Mouse (Mus musculus): ENCODE results near the gene Ttc14. TPM values are rescaled to one million over a fixed set of nuclear protein-coding genes. Genes with fewer than 3 reads are reported as not detected.

Ttc14 gene
- polyA plus RNA-seq (2015; fragmentation: Nextera tagmentation; extraction: Ambion mirVana): 22.5 and 24.5 TPM in 2 replicates

- H3K36me3 ChIP-seq (ENCODE audit: control insufficient read depth, insufficient read depth): peaks cover 7% of the 10 kb centered on the region
- peak within 1 kb of the TSS; percentile 97 for H3K4me3 ChIP-seq (ENCODE audit: low read depth, low read length)
- WGBS (ENCODE audit: insufficient replicate concordance): under 1% methylated on average over 87 of the region's 90 CpGs
- H3K9ac ChIP-seq (ENCODE audit: low read depth, low read length): peak within 1 kb of the TSS; percentile 99
- no peaks in the 10 kb centered on the region for H3K9me3 ChIP-seq (replicated peaks; ENCODE audit: control insufficient read depth, low read length)
- peak; percentile 96 for ATAC-seq (ENCODE audit: low read depth)
- peak within 1 kb of the TSS; percentile 100 for H3K27ac ChIP-seq (ENCODE audit: low read length)
- H3K4me2 ChIP-seq (ENCODE audit: low read depth, low read length): peak within 1 kb of the TSS; percentile 93
- H3K27me3 ChIP-seq (ENCODE audit: control insufficient read depth, insufficient read depth, low read depth, low read length): no peaks in the 10 kb centered on the region
- peaks cover 7% of the 10 kb centered on the region; the same call in 1 of the 2 replicates for H3K4me1 ChIP-seq (ENCODE audit: control insufficient read depth, low read depth, low read length)
Observed at GRCm38 (mm10) chr3:33799617-33800512, at the start of gene Ttc14. Gene Ttc14 (plus strand): TSS chr3:33799832.

GRCm38 (mm10) chr3:33790975-33791374 lies 8.7 kb upstream of the Ttc14 start:
- no peaks in the 10 kb centered on the region for H3K27me3 ChIP-seq (ENCODE audit: control insufficient read depth, insufficient read depth, low read depth, low read length)
- H3K9me3 ChIP-seq (replicated peaks; ENCODE audit: control insufficient read depth, low read length): no peaks in the 10 kb centered on the region
- no peak for ATAC-seq (ENCODE audit: low read depth)
- H3K27ac ChIP-seq (ENCODE audit: low read length): no peak overlapping the region
- H3K4me1 ChIP-seq (ENCODE audit: control insufficient read depth, low read depth, low read length): no peaks in the 10 kb centered on the region
- H3K4me3 ChIP-seq (ENCODE audit: low read depth, low read length): no peak overlapping the region
- no peak overlapping the region for H3K4me2 ChIP-seq (ENCODE audit: low read depth, low read length)
- H3K36me3 ChIP-seq (ENCODE audit: control insufficient read depth, insufficient read depth): no peaks in the 10 kb centered on the region
- no peak overlapping the region for H3K9ac ChIP-seq (ENCODE audit: low read depth, low read length)

GRCm38 (mm10) chr3:33800513-33800820 lies 835 bp downstream of the Ttc14 start:
- Histone ChIP-seq H3K36me3 (ENCODE audit: control insufficient read depth, insufficient read depth) (peaks cover 10% of the 10 kb centered on the region), H3K4me3 (ENCODE audit: low read depth, low read length) (peak overlapping the region; percentile 97), H3K4me2 (ENCODE audit: low read depth, low read length) (peak overlapping the region; percentile 93), H3K27ac (ENCODE audit: low read length) (peak overlapping the region; percentile 100), H3K4me1 (ENCODE audit: control insufficient read depth, low read depth, low read length) (peaks cover 7% of the 10 kb centered on the region; the same call in 1 of the 2 replicates), H3K9me3 (replicated peaks; ENCODE audit: control insufficient read depth, low read length) (no peaks in the 10 kb centered on the region), H3K27me3 (ENCODE audit: control insufficient read depth, insufficient read depth, low read depth, low read length) (no peaks in the 10 kb centered on the region), H3K9ac (ENCODE audit: low read depth, low read length) (peak overlapping the region; percentile 99)
- 0% methylated on average over 16 of the region's 16 CpGs for WGBS (ENCODE audit: insufficient replicate concordance)
- ATAC-seq (ENCODE audit: low read depth): no peak

- Histone ChIP-seq H3K27me3 (ENCODE audit: control insufficient read depth, insufficient read depth, low read depth, low read length) (no peaks in the 10 kb centered on the region), H3K4me2 (ENCODE audit: low read depth, low read length) (no peak overlapping the region), H3K27ac (ENCODE audit: low read length) (no peak overlapping the region), H3K36me3 (ENCODE audit: control insufficient read depth, insufficient read depth) (peaks cover 33% of the 10 kb centered on the region), H3K4me3 (ENCODE audit: low read depth, low read length) (no peak overlapping the region), H3K9ac (ENCODE audit: low read depth, low read length) (no peak overlapping the region), H3K4me1 (ENCODE audit: control insufficient read depth, low read depth, low read length) (no peaks in the 10 kb centered on the region), H3K9me3 (replicated peaks; ENCODE audit: control insufficient read depth, low read length) (no peaks in the 10 kb centered on the region)
- 73% methylated on average over 1 of the region's 1 CpGs for WGBS (ENCODE audit: insufficient replicate concordance)
- ATAC-seq (ENCODE audit: low read depth): no peak
Observed at GRCm38 (mm10) chr3:33807151-33807550, 7.5 kb downstream of the Ttc14 start.

- Histone ChIP-seq H3K4me1 (ENCODE audit: control insufficient read depth, low read depth, low read length) (no peaks in the 10 kb centered on the region), H3K9ac (ENCODE audit: low read depth, low read length) (no peak overlapping the region), H3K9me3 (replicated peaks; ENCODE audit: control insufficient read depth, low read length) (no peaks in the 10 kb centered on the region), H3K27ac (ENCODE audit: low read length) (no peak overlapping the region), H3K4me3 (ENCODE audit: low read depth, low read length) (no peak overlapping the region), H3K4me2 (ENCODE audit: low read depth, low read length) (no peak overlapping the region), H3K27me3 (ENCODE audit: control insufficient read depth, insufficient read depth, low read depth, low read length) (no peaks in the 10 kb centered on the region), H3K36me3 (ENCODE audit: control insufficient read depth, insufficient read depth) (no peaks in the 10 kb centered on the region)
- 37% methylated on average over 9 of the region's 9 CpGs for WGBS (ENCODE audit: insufficient replicate concordance)
- ATAC-seq (ENCODE audit: low read depth): no peak
Observed at GRCm38 (mm10) chr3:33824135-33824946, 24.7 kb downstream of the Ttc14 start.

DNA sequence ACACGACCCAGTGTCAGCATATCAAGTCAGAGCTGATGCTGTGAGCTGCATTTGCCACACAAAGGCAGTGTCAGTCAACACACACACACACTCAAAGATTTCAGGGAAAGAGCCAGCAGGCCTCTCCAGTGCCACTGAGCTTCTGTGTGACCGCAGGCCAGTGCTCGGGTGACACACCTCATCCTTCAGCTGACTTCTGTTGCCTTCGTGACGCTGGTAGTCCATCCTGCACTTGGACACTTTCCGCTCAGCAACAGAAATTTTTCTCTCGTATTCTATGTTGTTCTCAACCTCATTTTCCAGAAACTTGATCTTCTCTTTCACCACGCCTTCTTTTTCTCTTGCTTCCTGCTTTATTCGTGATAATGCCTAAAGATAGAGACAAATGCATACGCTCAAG lies 32.7 kb downstream of the Ttc14 start:
- no peak overlapping the region for H3K9ac ChIP-seq (ENCODE audit: low read depth, low read length)
- H3K4me2 ChIP-seq (ENCODE audit: low read depth, low read length): no peak overlapping the region
- no peaks in the 10 kb centered on the region for H3K36me3 ChIP-seq (ENCODE audit: control insufficient read depth, insufficient read depth)
- H3K4me1 ChIP-seq (ENCODE audit: control insufficient read depth, low read depth, low read length): no peaks in the 10 kb centered on the region
- no peaks in the 10 kb centered on the region for H3K27me3 ChIP-seq (ENCODE audit: control insufficient read depth, insufficient read depth, low read depth, low read length)
- no peak overlapping the region for H3K4me3 ChIP-seq (ENCODE audit: low read depth, low read length)
- H3K27ac ChIP-seq (ENCODE audit: low read length): no peak overlapping the region
- ATAC-seq (ENCODE audit: low read depth): no peak
- H3K9me3 ChIP-seq (replicated peaks; ENCODE audit: control insufficient read depth, low read length): no peaks in the 10 kb centered on the region
- WGBS (ENCODE audit: insufficient replicate concordance): 69% methylated on average over 10 of the region's 10 CpGs

- no peaks in the 10 kb centered on the region for H3K36me3 ChIP-seq (ENCODE audit: control insufficient read depth, insufficient read depth)
- 73% methylated on average over 13 of the region's 13 CpGs for WGBS (ENCODE audit: insufficient replicate concordance)
- H3K27me3 ChIP-seq (ENCODE audit: control insufficient read depth, insufficient read depth, low read depth, low read length): no peaks in the 10 kb centered on the region
- H3K4me1 ChIP-seq (ENCODE audit: control insufficient read depth, low read depth, low read length): no peaks in the 10 kb centered on the region
- no peak for ATAC-seq (ENCODE audit: low read depth)
- H3K4me3 ChIP-seq (ENCODE audit: low read depth, low read length): no peak overlapping the region
- H3K27ac ChIP-seq (ENCODE audit: low read length): no peak overlapping the region
- H3K4me2 ChIP-seq (ENCODE audit: low read depth, low read length): no peak overlapping the region
- no peaks in the 10 kb centered on the region for H3K9me3 ChIP-seq (replicated peaks; ENCODE audit: control insufficient read depth, low read length)
- no peak overlapping the region for H3K9ac ChIP-seq (ENCODE audit: low read depth, low read length)
Observed at GRCm38 (mm10) chr3:33836576-33836975, 36.9 kb downstream of the Ttc14 start.

- no peaks in the 10 kb centered on the region for H3K4me1 ChIP-seq (ENCODE audit: control insufficient read depth, low read depth, low read length)
- no peaks in the 10 kb centered on the region for H3K36me3 ChIP-seq (ENCODE audit: control insufficient read depth, insufficient read depth)
- WGBS (ENCODE audit: insufficient replicate concordance): 36% methylated on average over 10 of the region's 10 CpGs
- no peak overlapping the region for H3K27ac ChIP-seq (ENCODE audit: low read length)
- peak overlapping the region; percentile 15; the same call in 1 of the 2 replicates for H3K4me3 ChIP-seq (ENCODE audit: low read depth, low read length)
- H3K9me3 ChIP-seq (replicated peaks; ENCODE audit: control insufficient read depth, low read length): no peaks in the 10 kb centered on the region
- H3K9ac ChIP-seq (ENCODE audit: low read depth, low read length): no peak overlapping the region
- H3K27me3 ChIP-seq (ENCODE audit: control insufficient read depth, insufficient read depth, low read depth, low read length): no peaks in the 10 kb centered on the region
- peak overlapping the region; percentile 32; the same call in 1 of the 2 replicates for H3K4me2 ChIP-seq (ENCODE audit: low read depth, low read length)
- ATAC-seq (ENCODE audit: low read depth): no peak
Observed at GRCm38 (mm10) chr3:33838877-33839276, 39.2 kb downstream of the Ttc14 start.

All from liver, embryonic 16.5 days (tissue).